Mouse (Mus musculus): ENCODE data around the gene Tmem132c. TPM values are rescaled to one million over a fixed set of nuclear protein-coding genes. Genes with fewer than 3 reads are reported as not detected.

Gene Tmem132c
- total RNA-seq, 2 experiments from 2014 or later, result 7.1 to 7.5 TPM

- no peak for DNase-seq (ENCODE audit: low spot score in 2 of 2)
Measured at GRCm38 (mm10) chr5:127484813-127485486, 243.3 kb downstream of the Tmem132c start.

GRCm38 (mm10) chr5:127487190-127487589, 245.6 kb downstream of the Tmem132c start:
- no peak for DNase-seq (ENCODE audit: low spot score in 2 of 2)

GRCm38 (mm10) chr5:127488666-127489065, 247.1 kb downstream of the Tmem132c start:
- DNase-seq (ENCODE audit: low spot score in 2 of 2), result no peak

GRCm38 (mm10) chr5:127491724-127492123, 250.1 kb downstream of the Tmem132c start:
- DNase-seq (ENCODE audit: low spot score in 2 of 2), result no peak

GRCm38 (mm10) chr5:127496895-127497294, 255.3 kb downstream of the Tmem132c start:
- DNase-seq (ENCODE audit: low spot score in 2 of 2), result no peak

- DNase-seq (ENCODE audit: low spot score in 2 of 2), result no peak
Measured at GRCm38 (mm10) chr5:127499151-127499827, 257.7 kb downstream of the Tmem132c start.

- DNase-seq (ENCODE audit: low spot score in 2 of 2), result no peak
Measured at GRCm38 (mm10) chr5:127502838-127503237, 261.2 kb downstream of the Tmem132c start.

GRCm38 (mm10) chr5:127505697-127506096, 264.1 kb downstream of the Tmem132c start:
- DNase-seq (ENCODE audit: low spot score in 2 of 2), result no peak

GRCm38 (mm10) chr5:127511653-127512052, 270.0 kb downstream of the Tmem132c start:
- DNase-seq (ENCODE audit: low spot score in 2 of 2), result no peak

- DNase-seq (ENCODE audit: low spot score in 2 of 2), result no peak
Measured at GRCm38 (mm10) chr5:127515960-127516359, 274.4 kb downstream of the Tmem132c start.

- no peak for DNase-seq (ENCODE audit: low spot score in 2 of 2)
Measured at GRCm38 (mm10) chr5:127522744-127523476, 281.3 kb downstream of the Tmem132c start.

- no peak for DNase-seq (ENCODE audit: low spot score in 2 of 2)
Measured at GRCm38 (mm10) chr5:127527344-127527974, 285.9 kb downstream of the Tmem132c start.

GRCm38 (mm10) chr5:127537508-127537907, 295.9 kb downstream of the Tmem132c start:
- no peak for DNase-seq (ENCODE audit: low spot score in 2 of 2)

- DNase-seq (ENCODE audit: low spot score in 2 of 2), result no peak
Measured at GRCm38 (mm10) chr5:127546585-127546991, 305.0 kb downstream of the Tmem132c start.

- no peak for DNase-seq (ENCODE audit: low spot score in 2 of 2)
Measured at GRCm38 (mm10) chr5:127548136-127548535, 306.5 kb downstream of the Tmem132c start.

GRCm38 (mm10) chr5:127561086-127561485, 319.5 kb downstream of the Tmem132c start:
- DNase-seq (ENCODE audit: low spot score in 2 of 2), result no peak

- DNase-seq (ENCODE audit: low spot score in 2 of 2), result no peak
Measured at GRCm38 (mm10) chr5:127567165-127567741, 325.6 kb downstream of the Tmem132c start.

- peak in 1 of 2 experiments; percentile 26 for DNase-seq (ENCODE audit: low spot score in 2 of 2)
Measured at GRCm38 (mm10) chr5:127577419-127577818, 335.8 kb downstream of the Tmem132c start.

GRCm38 (mm10) chr5:127583658-127584057, 342.1 kb downstream of the Tmem132c start:
- DNase-seq (ENCODE audit: low spot score in 2 of 2), result no peak

- DNase-seq (ENCODE audit: low spot score in 2 of 2), result no peak
Measured at GRCm38 (mm10) chr5:127587854-127588253, 346.2 kb downstream of the Tmem132c start.

GRCm38 (mm10) chr5:127592406-127592805, 350.8 kb downstream of the Tmem132c start:
- DNase-seq (ENCODE audit: low spot score in 2 of 2), result no peak
